Mouse (Mus musculus) myocyte (in vitro differentiated cells): ENCODE measurements at regions not wholly inside any gene's neighbourhood (a gene's known extent, or its start where the extent isn't known, plus 50 kb on each side); places are given as distances from the start of the nearest gene placed in this dataset.

Experiments used
- CEBPB ChIP-seq: IDR thresholded peaks from 2 replicates; pipeline ENCODE4 v1.6.1; 2011; ENCODE audit warnings: mild to moderate bottlenecking, moderate library complexity; ENCODE audit not compliant: poor library complexity, insufficient read depth, severe bottlenecking
- E2F4 ChIP-seq: IDR thresholded peaks from one replicate; pipeline ENCODE4 v1.6.1; 2011; ENCODE audit warnings: mild to moderate bottlenecking, control low read depth, moderate library complexity; ENCODE audit not compliant: insufficient read depth
- MAX ChIP-seq: IDR thresholded peaks from one replicate; pipeline ENCODE4 v1.6.1; 2011; ENCODE audit warnings: low read depth, mild to moderate bottlenecking, control low read depth
- MYOG ChIP-seq, 3 experiments: IDR thresholded peaks; one replicate each; pipeline ENCODE4 v1.6.1; 2011; ENCODE audit warnings: control low read depth in 2 of 3, low read depth in 2 of 3, mild to moderate bottlenecking in 2 of 3; ENCODE audit not compliant: insufficient read length in 2 of 3, control insufficient read depth in 1 of 3, insufficient read depth in 1 of 3
- POLR2A ChIP-seq: IDR thresholded peaks from one replicate; pipeline ENCODE4 v1.6.1; 2011; ENCODE audit warnings: low read depth, mild to moderate bottlenecking, control low read depth, moderate library complexity; ENCODE audit not compliant: insufficient read length
- POLR2AphosphoS2 ChIP-seq: IDR thresholded peaks from one replicate; pipeline ENCODE4 v1.6.1; 2011; ENCODE audit warnings: low read depth, control low read depth; ENCODE audit not compliant: insufficient read length
- TCF12 ChIP-seq: IDR thresholded peaks from one replicate; pipeline ENCODE4 v1.6.1; 2011; ENCODE audit warnings: mild to moderate bottlenecking, control low read depth; ENCODE audit not compliant: poor library complexity, insufficient read depth, severe bottlenecking
- USF1 ChIP-seq: IDR thresholded peaks from one replicate; pipeline ENCODE4 v1.6.1; 2011; ENCODE audit warnings: low read depth, mild to moderate bottlenecking, control low read depth, moderate library complexity

DNA sequence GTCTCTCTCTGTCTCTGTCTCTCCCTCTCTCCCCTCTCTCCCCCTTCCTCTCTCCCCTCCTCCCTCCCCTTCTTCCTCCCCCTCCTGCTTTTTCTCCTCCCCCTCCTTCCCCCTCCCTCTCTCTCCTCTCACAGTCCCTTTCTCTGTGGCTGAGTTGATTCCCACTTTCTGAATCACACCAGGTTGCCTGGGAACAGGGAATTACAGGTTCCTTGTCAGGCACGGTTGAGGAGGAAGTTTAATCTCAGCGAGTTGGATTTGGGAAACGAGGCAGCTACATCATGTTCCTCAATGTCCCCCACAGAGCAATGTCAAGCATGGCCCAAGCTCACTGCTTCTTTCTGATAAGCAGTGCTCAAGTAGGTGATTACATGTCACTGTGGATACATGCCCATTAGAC, 386.3 kb upstream of the Kazn start:
- TF ChIP-seq USF1 (no peak), POLR2A (no peak), TCF12 (no peak), MAX (no peak), E2F4 (no peak), MYOG (IDR thresholded peaks at IDR 0.05; ENCODE audit: control insufficient read depth in 1 of 3, insufficient read depth in 1 of 3, insufficient read length in 2 of 3, low read depth in 2 of 3) (no peak), CEBPB (no peak), POLR2AphosphoS2 (no peak)
